Mouse (Mus musculus): ENCODE measurements around the gene Sort1. TPM values are rescaled to one million over a fixed set of nuclear protein-coding genes. Genes with fewer than 3 reads are reported as not detected.
A peak's percentile ranks its signal among the peaks of the same experiment; 100 is the strongest.

Sort1 gene
- polyA plus RNA-seq, 1 experiment from 2014 or later = 11.7 TPM

DNA sequence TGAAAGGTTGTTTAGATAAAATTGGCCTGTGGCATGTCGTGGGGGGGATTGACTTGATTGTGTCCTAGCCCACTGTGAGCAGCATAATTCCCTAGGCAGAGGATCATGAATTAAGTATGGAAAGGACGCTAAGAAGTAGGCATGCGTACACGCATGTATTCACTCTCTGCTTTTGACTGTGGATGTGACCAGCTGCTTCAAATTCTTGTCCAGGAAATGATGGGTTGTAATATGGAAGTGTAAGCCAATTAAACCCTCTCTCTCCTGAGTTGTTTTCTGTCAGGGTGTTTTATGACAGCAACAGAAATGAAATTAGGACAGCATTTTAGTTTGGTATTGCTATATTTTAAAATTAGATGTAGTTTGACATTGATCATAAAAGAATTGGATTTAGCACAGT is 41.0 kb downstream of the Sort1 start:
- Histone ChIP-seq H3K27me3 (ENCODE audit: insufficient read depth, low read length) (no peaks in the 10 kb centered on the region), H3K9ac (ENCODE audit: low read depth, low read length) (no peak overlapping the region), H3K27ac (no peak overlapping the region), H3K9me3 (replicated peaks; ENCODE audit: low read length) (no peaks in the 10 kb centered on the region), H3K4me2 (ENCODE audit: low read length) (no peak overlapping the region), H3K4me3 (replicated peaks; ENCODE audit: low read depth, low read length) (no peak overlapping the region), H3K4me1 (replicated peaks; ENCODE audit: insufficient read depth, low read length) (no peaks in the 10 kb centered on the region), H3K36me3 (ENCODE audit: insufficient read depth, low read length) (0 out of 2 replicates have a peak, but pooled peaks cover 2% of the 10 kb centered on the region)
- 88% methylated on average over 4 of the region's 4 CpGs for WGBS
- DNase-seq (ENCODE audit: low spot score) (peak; percentile 18), ATAC-seq (replicated peaks; ENCODE audit: low FRiP score, low read depth) (no peak)
- TF ChIP-seq CTCF (IDR thresholded peaks at IDR 0.05; ENCODE audit: low read depth) = no peak

- H3K9ac ChIP-seq (ENCODE audit: low read depth, low read length) = no peak overlapping the region
- 0 out of 2 replicates have a peak, but pooled peaks cover 2% of the 10 kb centered on the region for H3K36me3 ChIP-seq (ENCODE audit: insufficient read depth, low read length)
- H3K27ac ChIP-seq = no peak overlapping the region
- TF ChIP-seq CTCF (IDR thresholded peaks at IDR 0.05; ENCODE audit: low read depth) = no peak
- ATAC-seq (replicated peaks; ENCODE audit: low FRiP score, low read depth) (no peak), DNase-seq (ENCODE audit: low spot score) (no peak)
- H3K4me2 ChIP-seq (ENCODE audit: low read length) = no peak overlapping the region
- whole genome bisulfite sequencing = 87% methylated on average over 9 of the region's 9 CpGs
- no peaks in the 10 kb centered on the region for H3K27me3 ChIP-seq (ENCODE audit: insufficient read depth, low read length)
- H3K9me3 ChIP-seq (replicated peaks; ENCODE audit: low read length) = no peaks in the 10 kb centered on the region
- no peak overlapping the region for H3K4me3 ChIP-seq (replicated peaks; ENCODE audit: low read depth, low read length)
- H3K4me1 ChIP-seq (replicated peaks; ENCODE audit: insufficient read depth, low read length) = no peaks in the 10 kb centered on the region
Measured at GRCm38 (mm10) chr3:108325521-108325920, 41.6 kb downstream of the Sort1 start.

DNA sequence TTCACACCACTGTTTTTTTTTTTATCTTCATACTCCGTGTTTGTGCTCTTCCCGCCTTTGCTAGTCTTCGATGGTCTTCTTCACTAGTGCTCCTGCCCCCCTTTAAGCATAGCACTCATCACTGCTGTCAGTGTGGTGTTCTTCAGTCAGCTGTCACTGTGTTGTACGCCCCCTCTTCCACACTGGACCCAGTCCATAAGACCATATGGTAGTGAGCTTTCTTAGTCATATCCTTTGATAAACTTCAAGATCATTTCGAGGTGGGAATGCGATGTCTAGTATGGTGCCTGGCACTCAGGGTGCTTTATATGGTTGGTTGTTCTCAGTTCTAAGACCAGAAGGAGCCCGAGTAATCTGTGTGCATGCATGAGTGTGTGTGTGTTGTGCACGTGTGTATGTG is 43.4 kb downstream of the Sort1 start:
- ATAC-seq (replicated peaks; ENCODE audit: low FRiP score, low read depth) (no peak), DNase-seq (ENCODE audit: low spot score) (no peak)
- no peak overlapping the region for H3K9ac ChIP-seq (ENCODE audit: low read depth, low read length)
- no peak overlapping the region for H3K4me2 ChIP-seq (ENCODE audit: low read length)
- H3K9me3 ChIP-seq (replicated peaks; ENCODE audit: low read length) = no peaks in the 10 kb centered on the region
- no peak overlapping the region for H3K27ac ChIP-seq
- 0 out of 2 replicates have a peak, but pooled peaks cover 2% of the 10 kb centered on the region for H3K36me3 ChIP-seq (ENCODE audit: insufficient read depth, low read length)
- no peak overlapping the region for H3K4me3 ChIP-seq (replicated peaks; ENCODE audit: low read depth, low read length)
- no peaks in the 10 kb centered on the region for H3K4me1 ChIP-seq (replicated peaks; ENCODE audit: insufficient read depth, low read length)
- 86% methylated on average over 8 of the region's 8 CpGs for WGBS
- no peak for TF ChIP-seq CTCF (IDR thresholded peaks at IDR 0.05; ENCODE audit: low read depth)
- no peaks in the 10 kb centered on the region for H3K27me3 ChIP-seq (ENCODE audit: insufficient read depth, low read length)

GRCm38 (mm10) chr3:108327916-108328315 is 44.0 kb downstream of the Sort1 start:
- Histone ChIP-seq H3K4me1 (replicated peaks; ENCODE audit: insufficient read depth, low read length) (no peaks in the 10 kb centered on the region), H3K9me3 (replicated peaks; ENCODE audit: low read length) (no peaks in the 10 kb centered on the region), H3K27ac (peak overlapping the region; percentile 52; the same call in 1 of the 2 replicates), H3K9ac (ENCODE audit: low read depth, low read length) (no peak overlapping the region), H3K4me2 (ENCODE audit: low read length) (no peak overlapping the region), H3K4me3 (replicated peaks; ENCODE audit: low read depth, low read length) (no peak overlapping the region), H3K27me3 (ENCODE audit: insufficient read depth, low read length) (no peaks in the 10 kb centered on the region), H3K36me3 (ENCODE audit: insufficient read depth, low read length) (0 out of 2 replicates have a peak, but pooled peaks cover 2% of the 10 kb centered on the region)
- WGBS = 46% methylated on average over 3 of the region's 3 CpGs
- no peak for ATAC-seq (replicated peaks; ENCODE audit: low FRiP score, low read depth)
- no peak for TF ChIP-seq CTCF (IDR thresholded peaks at IDR 0.05; ENCODE audit: low read depth)
- peak; percentile 59 for DNase-seq (ENCODE audit: low spot score)

DNA sequence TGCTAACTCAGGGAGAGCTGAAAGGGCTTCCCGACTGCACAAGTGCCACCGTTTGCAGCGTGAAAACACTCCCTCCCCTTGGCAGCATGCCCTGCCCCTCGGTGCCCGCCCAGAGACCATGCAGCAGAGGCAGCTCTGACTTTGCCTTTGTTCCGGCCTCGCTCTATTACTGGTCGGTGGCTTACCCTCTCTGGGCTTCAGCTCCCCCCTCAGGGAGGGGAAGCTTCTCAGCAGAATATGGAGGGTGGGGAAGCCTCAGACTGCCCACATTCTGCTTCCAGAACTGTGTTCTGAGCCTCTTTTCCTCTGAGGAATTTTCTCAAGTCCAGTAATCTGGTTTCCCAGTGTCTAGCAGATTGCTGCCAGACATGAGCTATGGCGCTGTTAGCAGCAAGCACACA is 44.6 kb downstream of the Sort1 start:
- TF ChIP-seq CTCF (IDR thresholded peaks at IDR 0.05; ENCODE audit: low read depth) = no peak
- Histone ChIP-seq H3K27ac (peak overlapping the region; percentile 52; the same call in 1 of the 2 replicates), H3K4me1 (replicated peaks; ENCODE audit: insufficient read depth, low read length) (no peaks in the 10 kb centered on the region), H3K9me3 (replicated peaks; ENCODE audit: low read length) (no peaks in the 10 kb centered on the region), H3K4me2 (ENCODE audit: low read length) (no peak overlapping the region), H3K36me3 (ENCODE audit: insufficient read depth, low read length) (0 out of 2 replicates have a peak, but pooled peaks cover 2% of the 10 kb centered on the region), H3K27me3 (ENCODE audit: insufficient read depth, low read length) (no peaks in the 10 kb centered on the region), H3K4me3 (replicated peaks; ENCODE audit: low read depth, low read length) (no peak overlapping the region), H3K9ac (ENCODE audit: low read depth, low read length) (no peak overlapping the region)
- WGBS = 42% methylated on average over 9 of the region's 9 CpGs
- peak; percentile 47 for DNase-seq (ENCODE audit: low spot score)
- ATAC-seq (replicated peaks; ENCODE audit: low FRiP score, low read depth) = no peak

DNA sequence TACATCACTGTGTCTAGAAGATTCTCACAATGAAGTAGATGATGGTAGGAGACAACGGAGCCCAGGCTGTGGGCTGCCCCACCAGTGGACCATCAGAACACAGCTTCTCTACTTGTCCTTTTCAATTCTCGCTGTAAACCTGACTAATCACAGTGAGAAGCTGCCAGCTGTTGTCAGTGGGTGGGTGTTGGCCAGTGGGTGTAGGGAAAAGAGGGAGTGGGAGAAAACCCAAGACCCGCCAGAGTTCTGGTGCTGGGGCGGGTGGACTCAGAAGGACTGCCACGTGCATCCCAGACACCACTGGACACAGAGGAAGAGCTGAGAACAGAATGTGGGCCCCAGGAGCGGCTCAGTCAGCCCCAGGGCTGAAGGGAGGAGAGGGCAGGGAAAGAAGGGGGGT is 46.9 kb downstream of the Sort1 start:
- no peak for ATAC-seq (replicated peaks; ENCODE audit: low FRiP score, low read depth)
- no peaks in the 10 kb centered on the region for H3K9me3 ChIP-seq (replicated peaks; ENCODE audit: low read length)
- H3K27ac ChIP-seq = no peak overlapping the region
- DNase-seq (ENCODE audit: low spot score) = no peak
- H3K4me1 ChIP-seq (replicated peaks; ENCODE audit: insufficient read depth, low read length) = no peaks in the 10 kb centered on the region
- no peak overlapping the region for H3K4me2 ChIP-seq (ENCODE audit: low read length)
- WGBS = 85% methylated on average over 6 of the region's 6 CpGs
- no peak overlapping the region for H3K9ac ChIP-seq (ENCODE audit: low read depth, low read length)
- TF ChIP-seq CTCF (IDR thresholded peaks at IDR 0.05; ENCODE audit: low read depth) = no peak
- no peaks in the 10 kb centered on the region for H3K27me3 ChIP-seq (ENCODE audit: insufficient read depth, low read length)
- no peak overlapping the region for H3K4me3 ChIP-seq (replicated peaks; ENCODE audit: low read depth, low read length)
- H3K36me3 ChIP-seq (ENCODE audit: insufficient read depth, low read length) = 0 out of 2 replicates have a peak, but pooled peaks cover 10% of the 10 kb centered on the region

GRCm38 (mm10) chr3:108336878-108337277 is 53.0 kb downstream of the Sort1 start:
- H3K4me2 ChIP-seq (ENCODE audit: low read length) = no peak overlapping the region
- no peak for TF ChIP-seq CTCF (IDR thresholded peaks at IDR 0.05; ENCODE audit: low read depth)
- peaks cover 25% of the 10 kb centered on the region; the same call in 1 of the 2 replicates for H3K36me3 ChIP-seq (ENCODE audit: insufficient read depth, low read length)
- no peaks in the 10 kb centered on the region for H3K27me3 ChIP-seq (ENCODE audit: insufficient read depth, low read length)
- H3K27ac ChIP-seq = no peak overlapping the region
- H3K9me3 ChIP-seq (replicated peaks; ENCODE audit: low read length) = no peaks in the 10 kb centered on the region
- H3K4me1 ChIP-seq (replicated peaks; ENCODE audit: insufficient read depth, low read length) = no peaks in the 10 kb centered on the region
- H3K4me3 ChIP-seq (replicated peaks; ENCODE audit: low read depth, low read length) = no peak overlapping the region
- 93% methylated on average over 5 of the region's 5 CpGs for WGBS
- DNase-seq (ENCODE audit: low spot score) (no peak), ATAC-seq (replicated peaks; ENCODE audit: low FRiP score, low read depth) (no peak)
- no peak overlapping the region for H3K9ac ChIP-seq (ENCODE audit: low read depth, low read length)
